Mouse (Mus musculus): ENCODE measurements around the gene Lemd2. TPM values are rescaled to one million over a fixed set of nuclear protein-coding genes. Genes with fewer than 3 reads are reported as not detected.

Gene Lemd2
- total and polyA plus RNA-seq, 2 experiments from 2014 or later, result 7.1 to 40.2 TPM

- no peak for TF ChIP-seq EP300 (IDR thresholded peaks at IDR 0.05; ENCODE audit: low read depth)
- no peak for TF ChIP-seq CTCF (IDR thresholded peaks at IDR 0.05; ENCODE audit: low read depth)
- Histone ChIP-seq H3K4me3 (ENCODE audit: low read depth, low read length) (no peak overlapping the region), H3K27ac (ENCODE audit: low read depth) (no peak overlapping the region), H3K4me1 (ENCODE audit: control insufficient read depth, insufficient read depth) (peaks cover 11% of the 10 kb centered on the region; the same call in 1 of the 2 replicates), H3K27me3 (ENCODE audit: control insufficient read depth, insufficient read depth, low read length) (peaks cover 6% of the 10 kb centered on the region; the same call in 1 of the 2 replicates), H3K4me2 (ENCODE audit: low read depth, low read length) (no peak overlapping the region), H3K36me3 (replicated peaks; ENCODE audit: control insufficient read depth, insufficient read depth, low read length) (no peaks in the 10 kb centered on the region), H3K9me3 (replicated peaks; ENCODE audit: control insufficient read depth, low read length) (no peaks in the 10 kb centered on the region), H3K9ac (replicated peaks; ENCODE audit: low read depth, low read length) (no peak overlapping the region)
- DNase-seq (ENCODE audit: low spot score), result no peak
- WGBS, result 7% methylated on average over 8 of the region's 8 CpGs
- no peak for ATAC-seq (ENCODE audit: insufficient read depth, low read depth)
Observed at GRCm38 (mm10) chr17:27146323-27146923, 57.8 kb downstream of the Lemd2 start.

GRCm38 (mm10) chr17:27144152-27144551 lies 60.1 kb downstream of the Lemd2 start:
- peaks cover 8% of the 10 kb centered on the region; the same call in 1 of the 2 replicates for H3K27me3 ChIP-seq (ENCODE audit: control insufficient read depth, insufficient read depth, low read length)
- ATAC-seq (ENCODE audit: insufficient read depth, low read depth) (no peak), DNase-seq (ENCODE audit: low spot score) (no peak)
- no peaks in the 10 kb centered on the region for H3K36me3 ChIP-seq (replicated peaks; ENCODE audit: control insufficient read depth, insufficient read depth, low read length)
- no peak overlapping the region for H3K4me3 ChIP-seq (ENCODE audit: low read depth, low read length)
- TF ChIP-seq EP300 (IDR thresholded peaks at IDR 0.05; ENCODE audit: low read depth), result no peak
- no peak for TF ChIP-seq CTCF (IDR thresholded peaks at IDR 0.05; ENCODE audit: low read depth)
- WGBS, result 72% methylated on average over 4 of the region's 4 CpGs
- H3K27ac ChIP-seq (ENCODE audit: low read depth), result no peak overlapping the region
- no peak overlapping the region for H3K4me2 ChIP-seq (ENCODE audit: low read depth, low read length)
- H3K9me3 ChIP-seq (replicated peaks; ENCODE audit: control insufficient read depth, low read length), result no peaks in the 10 kb centered on the region
- no peak overlapping the region for H3K9ac ChIP-seq (replicated peaks; ENCODE audit: low read depth, low read length)
- peaks cover 3% of the 10 kb centered on the region; the same call in 1 of the 2 replicates for H3K4me1 ChIP-seq (ENCODE audit: control insufficient read depth, insufficient read depth)

GRCm38 (mm10) chr17:27141971-27142450 lies 62.3 kb downstream of the Lemd2 start:
- Histone ChIP-seq H3K36me3 (replicated peaks; ENCODE audit: control insufficient read depth, insufficient read depth, low read length) (no peaks in the 10 kb centered on the region), H3K27me3 (ENCODE audit: control insufficient read depth, insufficient read depth, low read length) (peaks cover 8% of the 10 kb centered on the region; the same call in 1 of the 2 replicates), H3K9me3 (replicated peaks; ENCODE audit: control insufficient read depth, low read length) (no peaks in the 10 kb centered on the region), H3K4me1 (ENCODE audit: control insufficient read depth, insufficient read depth) (peaks cover 3% of the 10 kb centered on the region; the same call in 1 of the 2 replicates), H3K4me2 (ENCODE audit: low read depth, low read length) (no peak overlapping the region), H3K27ac (ENCODE audit: low read depth) (no peak overlapping the region), H3K9ac (replicated peaks; ENCODE audit: low read depth, low read length) (no peak overlapping the region; the same call in 1 of the 2 replicates), H3K4me3 (ENCODE audit: low read depth, low read length) (no peak overlapping the region)
- DNase-seq (ENCODE audit: low spot score) (no peak), ATAC-seq (ENCODE audit: insufficient read depth, low read depth) (0 out of 2 replicates have a peak, but pooled peaks have one; percentile 32)
- 37% methylated on average over 10 of the region's 10 CpGs for WGBS
- TF ChIP-seq CTCF (IDR thresholded peaks at IDR 0.05; ENCODE audit: low read depth) (no peak), EP300 (IDR thresholded peaks at IDR 0.05; ENCODE audit: low read depth) (no peak)

GRCm38 (mm10) chr17:27140262-27140661 lies 64.0 kb downstream of the Lemd2 start:
- no peak for DNase-seq (ENCODE audit: low spot score)
- Histone ChIP-seq H3K27ac (ENCODE audit: low read depth) (no peak overlapping the region), H3K36me3 (replicated peaks; ENCODE audit: control insufficient read depth, insufficient read depth, low read length) (no peaks in the 10 kb centered on the region), H3K4me3 (ENCODE audit: low read depth, low read length) (no peak overlapping the region), H3K9ac (replicated peaks; ENCODE audit: low read depth, low read length) (no peak overlapping the region), H3K4me1 (ENCODE audit: control insufficient read depth, insufficient read depth) (peaks cover 3% of the 10 kb centered on the region; the same call in 1 of the 2 replicates), H3K9me3 (replicated peaks; ENCODE audit: control insufficient read depth, low read length) (no peaks in the 10 kb centered on the region), H3K4me2 (ENCODE audit: low read depth, low read length) (no peak overlapping the region), H3K27me3 (ENCODE audit: control insufficient read depth, insufficient read depth, low read length) (0 out of 2 replicates have a peak, but pooled peaks cover 5% of the 10 kb centered on the region)
- ATAC-seq (ENCODE audit: insufficient read depth, low read depth), result no peak
- WGBS, result 51% methylated on average over 9 of the region's 9 CpGs
- TF ChIP-seq EP300 (IDR thresholded peaks at IDR 0.05; ENCODE audit: low read depth) (no peak), CTCF (IDR thresholded peaks at IDR 0.05; ENCODE audit: low read depth) (no peak)

Other genes starting within 250 kb of the Lemd2 start
- gene Zbtb9, start 231.3 kb downstream of the Lemd2 start, total RNA-seq (2014; rRNA removed; ENCODE audit: low replicate concordance), result 4.0 and 10.9 TPM in 2 replicates
- gene Zbtb9, start 231.3 kb downstream of the Lemd2 start, polyA plus RNA-seq (2015; fragmentation: Nextera tagmentation; extraction: Ambion mirVana), result 5.0 and 5.4 TPM in 2 replicates
- gene Bak1, start 175.5 kb downstream of the Lemd2 start, total RNA-seq (2014; rRNA removed; ENCODE audit: low replicate concordance), result 77.6 and 82.4 TPM in 2 replicates
- gene Bak1, start 175.5 kb downstream of the Lemd2 start, polyA plus RNA-seq (2015; fragmentation: Nextera tagmentation; extraction: Ambion mirVana), result 4.2 and 4.5 TPM in 2 replicates
- gene Itpr3, start 147.2 kb downstream of the Lemd2 start, total RNA-seq (2014; rRNA removed; ENCODE audit: low replicate concordance), result 6.9 and 7.0 TPM in 2 replicates
- 0.75 and 0.89 TPM in 2 replicates for gene Itpr3, start 147.2 kb downstream of the Lemd2 start, polyA plus RNA-seq (2015; fragmentation: Nextera tagmentation; extraction: Ambion mirVana)
- 301 and 397 TPM in 2 replicates for gene Uqcc2, start 70.6 kb downstream of the Lemd2 start, total RNA-seq (2014; rRNA removed; ENCODE audit: low replicate concordance)
- 419 and 436 TPM in 2 replicates for gene Uqcc2, start 70.6 kb downstream of the Lemd2 start, polyA plus RNA-seq (2015; fragmentation: Nextera tagmentation; extraction: Ambion mirVana)
- gene Ip6k3, start 36.7 kb downstream of the Lemd2 start, total RNA-seq (2014; rRNA removed; ENCODE audit: low replicate concordance), result 0.93 and 6.1 TPM in 2 replicates
- 2.1 and 3.7 TPM in 2 replicates for gene Ip6k3, start 36.7 kb downstream of the Lemd2 start, polyA plus RNA-seq (2015; fragmentation: Nextera tagmentation; extraction: Ambion mirVana)